Mouse (Mus musculus): Measurements from ENCODE around the gene Rap1gap. TPM values are rescaled to one million over a fixed set of nuclear protein-coding genes. Genes with fewer than 3 reads are reported as not detected.

Gene Rap1gap
- polyA plus RNA-seq, 1 experiment from 2014 or later: 4.4 TPM

- Histone ChIP-seq H3K36me3 (ENCODE audit: control insufficient read depth, insufficient read depth, low read length) (no peaks in the 10 kb centered on the region), H3K27me3 (ENCODE audit: control insufficient read depth, insufficient read depth, low read length) (no peaks in the 10 kb centered on the region), H3K4me2 (ENCODE audit: low read depth, low read length, severe bottlenecking) (no peak overlapping the region), H3K9me3 (ENCODE audit: control insufficient read depth, low read length) (no peaks in the 10 kb centered on the region), H3K9ac (ENCODE audit: low read length) (no peak overlapping the region), H3K4me3 (ENCODE audit: low read depth, low read length) (no peak overlapping the region), H3K4me1 (replicated peaks; ENCODE audit: control insufficient read depth, insufficient read depth, low read length) (0 out of 2 replicates have a peak, but pooled peaks cover 1% of the 10 kb centered on the region), H3K27ac (ENCODE audit: low read depth, low read length) (no peak overlapping the region)
- WGBS: 85% methylated on average over 17 of the region's 17 CpGs
- ATAC-seq (replicated peaks; ENCODE audit: low FRiP score) (no peak), DNase-seq (ENCODE audit: low spot score) (no peak)
These were observed 114.1 kb downstream of the Rap1gap start for GRCm38 (mm10) chr4:137778397-137779184.

Other genes with a start within 250 kb of the Rap1gap start
- not detected in 2 replicates for gene Cela3b, start 234.2 kb upstream of the Rap1gap start, polyA plus RNA-seq (2014; fragmentation: Nextera tagmentation; extraction: Ambion mirVana)
- not detected in 2 replicates for gene 1700013G24Rik, start 211.4 kb upstream of the Rap1gap start, polyA plus RNA-seq (2014; fragmentation: Nextera tagmentation; extraction: Ambion mirVana)
- 21.0 and 21.3 TPM in 2 replicates for gene Hspg2, start 196.0 kb upstream of the Rap1gap start, polyA plus RNA-seq (2014; fragmentation: Nextera tagmentation; extraction: Ambion mirVana)
- not detected in 2 replicates for gene Ldlrad2, start 90.2 kb upstream of the Rap1gap start, polyA plus RNA-seq (2014; fragmentation: Nextera tagmentation; extraction: Ambion mirVana)
- 86.4 TPM in 2 replicates for gene Usp48, start 71.0 kb upstream of the Rap1gap start, polyA plus RNA-seq (2014; fragmentation: Nextera tagmentation; extraction: Ambion mirVana)
- gene Alpl, start 131.7 kb downstream of the Rap1gap start, polyA plus RNA-seq (2014; fragmentation: Nextera tagmentation; extraction: Ambion mirVana): 16.1 and 18.1 TPM in 2 replicates
- 35.0 and 35.2 TPM in 2 replicates for gene Ece1, start 197.5 kb downstream of the Rap1gap start, polyA plus RNA-seq (2014; fragmentation: Nextera tagmentation; extraction: Ambion mirVana)